Mouse (Mus musculus) hindbrain, embryonic 15.5 days (tissue): ENCODE data around the gene Hexim2. TPM values are rescaled to one million over a fixed set of nuclear protein-coding genes. Genes with fewer than 3 reads are reported as not detected.
A peak's percentile ranks its signal among the peaks of the same experiment; 100 is the strongest.

Experiments
- ATAC-seq: fragments of 200-750 bp; cut with Nextera tagmentation; 2 replicates; pipeline ENCODE4 v1.8.0; 2017; ENCODE audit warnings: low read depth, moderate number of reproducible peaks, moderate TSS enrichment; ENCODE audit not compliant: low FRiP score
- H3K27ac ChIP-seq: fragments of 300-500 bp; sonication (generic); replicated peaks from 2 replicates; pipeline ENCODE4 v1.5.1; 2015; ENCODE audit warnings: mild to moderate bottlenecking, inconsistent platforms
- H3K27me3 ChIP-seq: fragments of 300-500 bp; sonication (generic); 2 replicates; pipeline ENCODE4 v1.6.1; 2015; ENCODE audit warnings: control low read depth, inconsistent platforms
- H3K36me3 ChIP-seq: fragments of 300-500 bp; sonication (generic); 2 replicates; pipeline ENCODE4 v1.6.1; 2015; ENCODE audit warnings: control low read depth, inconsistent platforms
- H3K4me1 ChIP-seq: fragments of 300-500 bp; sonication (generic); replicated peaks from 2 replicates; pipeline ENCODE4 v1.6.1; 2015; ENCODE audit warnings: control low read depth, inconsistent platforms
- H3K4me2 ChIP-seq: fragments of 300-500 bp; sonication (generic); 2 replicates; pipeline ENCODE4 v1.6.1; 2015; ENCODE audit warnings: moderate library complexity, mild to moderate bottlenecking, inconsistent platforms
- H3K4me3 ChIP-seq: fragments of 300-500 bp; sonication (generic); 2 replicates; pipeline ENCODE4 v1.5.1; 2015; ENCODE audit warnings: mild to moderate bottlenecking, inconsistent platforms
- H3K9ac ChIP-seq: fragments of 300-500 bp; sonication (generic); 2 replicates; pipeline ENCODE4 v1.6.1; 2015; ENCODE audit warnings: inconsistent platforms
- H3K9me3 ChIP-seq: fragments of 300-500 bp; sonication (generic); 2 replicates; pipeline ENCODE4 v1.6.1; 2016; ENCODE audit warnings: control low read depth, inconsistent platforms
- WGBS: fragments of 180-500 bp; shearing (Covaris S2); methylation state at CpG from one replicate; pipeline ENCODE4 v1.1.7; 2015; 5-methylcytosine and 5-hydroxymethylcytosine counted together
- polyA plus RNA-seq: library from polyadenylated mRNA; unstranded; fragments of >200 nt; fragmentation: Nextera tagmentation; extraction: Ambion mirVana; gene quantifications from 2 replicates; pipeline ENCODE4 v1.2.1, GENCODE M21; 2015

Hexim2 gene
- 23.5 and 28.4 TPM in 2 replicates for polyA plus RNA-seq

DNA sequence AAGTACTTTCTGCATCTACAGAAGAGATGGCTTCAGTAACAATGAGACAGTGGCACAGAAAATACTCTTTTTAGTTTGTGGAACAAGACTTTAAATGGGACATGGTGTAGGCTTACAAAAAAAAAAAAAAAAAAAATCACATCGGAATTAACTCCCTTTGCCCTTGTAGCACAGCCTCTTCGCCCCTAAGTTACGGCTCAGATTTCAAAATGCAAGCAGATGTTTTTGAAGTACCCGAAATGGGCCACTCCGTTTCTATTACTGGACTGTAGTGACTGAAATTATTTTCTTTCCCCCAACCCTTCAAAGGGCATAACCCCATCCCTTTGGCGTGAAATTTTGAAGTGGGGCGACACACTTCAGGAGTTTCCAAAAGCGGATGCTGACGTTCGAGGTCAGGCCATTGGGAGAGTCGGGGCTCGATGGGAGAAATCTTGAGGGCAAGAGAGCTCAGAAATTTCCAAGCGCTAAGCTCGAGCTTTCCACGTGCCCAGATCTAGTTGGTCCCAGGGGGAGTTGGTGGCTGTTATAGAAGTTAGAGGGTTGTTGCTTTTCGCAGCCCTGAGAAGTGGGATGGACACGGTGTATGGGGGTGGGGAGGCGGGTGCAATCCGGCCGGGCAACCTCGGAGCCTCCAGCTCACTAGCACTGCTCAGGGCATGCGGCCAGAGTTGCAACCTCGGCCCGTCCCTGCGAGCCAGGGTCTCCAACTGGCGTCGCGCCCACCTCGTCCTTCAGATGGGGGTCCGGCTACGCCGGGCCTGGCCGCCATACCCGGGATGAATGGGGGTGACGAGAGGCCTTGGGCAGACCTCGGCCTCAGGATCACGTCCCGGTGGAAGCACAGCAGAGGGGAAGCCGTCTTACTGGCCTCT is at the start of gene Hexim2:
TSS of gene Hexim2 (plus strand) at position 729 of the 875 bp plus-strand sequence.
- peaks cover 45% of the 10 kb centered on the region for H3K4me1 ChIP-seq
- H3K9ac ChIP-seq = peak within 1 kb of the TSS; percentile 99
- under 1% methylated on average over 39 of the region's 39 CpGs for WGBS
- H3K27ac ChIP-seq = peak within 1 kb of the TSS; percentile 99
- H3K4me2 ChIP-seq = peak within 1 kb of the TSS; percentile 62
- peak within 1 kb of the TSS; percentile 89 for H3K4me3 ChIP-seq
- ATAC-seq = peak; percentile 62
- no peaks in the 10 kb centered on the region for H3K9me3 ChIP-seq
- H3K27me3 ChIP-seq = no peaks in the 10 kb centered on the region
- no peaks in the 10 kb centered on the region for H3K36me3 ChIP-seq

DNA sequence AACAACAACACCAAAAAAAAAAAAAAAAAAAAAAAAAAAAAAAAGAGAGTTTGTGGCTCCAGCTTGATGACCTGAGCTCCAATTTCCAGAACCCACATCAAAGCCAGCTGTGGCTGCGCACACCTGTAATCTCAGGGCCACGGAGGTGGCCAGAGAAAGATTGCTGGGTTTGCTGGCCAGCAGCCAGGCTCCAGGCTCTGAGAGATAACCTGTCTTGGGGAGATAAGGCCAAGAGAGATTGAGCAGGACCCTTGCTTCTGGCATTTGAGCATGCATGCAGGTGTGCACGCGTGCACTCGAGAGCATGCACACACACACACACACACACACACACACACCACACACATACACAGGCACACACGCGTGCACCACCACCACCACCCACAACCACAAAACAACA is 38.9 kb upstream of the Hexim2 start:
- 0 out of 2 replicates have a peak, but pooled peaks cover 4% of the 10 kb centered on the region for H3K4me1 ChIP-seq
- no peak overlapping the region for H3K4me3 ChIP-seq
- no peak overlapping the region for H3K4me2 ChIP-seq
- H3K27me3 ChIP-seq = peaks cover 2% of the 10 kb centered on the region; the same call in 1 of the 2 replicates
- ATAC-seq = no peak
- no peaks in the 10 kb centered on the region for H3K36me3 ChIP-seq
- no peak overlapping the region for H3K9ac ChIP-seq
- 96% methylated on average over 7 of the region's 7 CpGs for WGBS
- no peak overlapping the region for H3K27ac ChIP-seq
- H3K9me3 ChIP-seq = no peaks in the 10 kb centered on the region

DNA sequence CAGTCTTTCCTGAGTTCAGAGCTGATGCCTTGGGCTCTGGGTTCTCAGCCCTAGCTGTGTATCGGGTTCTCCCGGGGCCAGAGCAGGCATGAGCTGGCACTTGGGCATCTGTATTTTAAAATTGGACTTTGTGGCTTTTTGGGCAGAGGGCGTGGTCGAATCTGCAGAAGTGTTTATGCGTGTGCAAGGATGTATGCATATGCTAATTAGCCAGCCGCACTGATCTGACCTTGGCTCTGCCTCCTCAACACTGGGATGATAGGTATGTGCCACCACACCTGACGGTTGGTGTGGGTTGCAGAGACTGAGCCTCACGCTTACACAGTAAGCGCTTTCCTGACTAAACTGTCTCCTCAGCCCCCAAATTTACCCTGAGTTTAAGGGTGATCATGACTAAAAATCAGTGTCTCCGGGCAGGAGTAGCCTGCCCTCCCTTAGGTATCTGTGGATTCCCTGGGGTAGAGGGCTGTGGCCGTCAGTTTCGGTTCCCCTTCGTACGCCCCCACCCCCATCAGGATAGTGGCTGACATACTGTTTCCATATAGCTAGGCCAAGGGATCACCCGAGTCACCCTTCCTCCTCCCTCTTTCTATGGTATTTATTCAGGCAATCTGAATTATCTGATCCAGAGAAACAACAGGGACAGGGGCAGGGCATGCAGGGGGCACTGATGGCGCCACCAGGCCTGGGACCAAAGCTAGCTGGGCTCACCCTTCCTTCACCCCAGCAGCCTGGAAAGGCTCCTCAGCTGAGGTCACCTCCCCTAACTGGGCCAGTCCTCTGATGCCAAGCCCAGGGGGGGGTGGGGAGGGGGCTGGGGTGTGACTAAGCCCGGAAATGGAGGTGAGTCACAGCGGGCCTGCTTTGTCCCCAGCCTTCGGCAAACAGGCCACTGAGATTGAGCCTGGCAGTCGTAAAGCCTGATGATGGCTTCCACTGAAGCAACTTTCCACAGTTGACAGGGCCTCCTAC is 38.1 kb upstream of the Hexim2 start:
- Histone ChIP-seq H3K4me3 (no peak overlapping the region), H3K9me3 (no peaks in the 10 kb centered on the region), H3K4me1 (0 out of 2 replicates have a peak, but pooled peaks cover 4% of the 10 kb centered on the region), H3K4me2 (no peak overlapping the region), H3K9ac (no peak overlapping the region), H3K36me3 (no peaks in the 10 kb centered on the region), H3K27ac (no peak overlapping the region), H3K27me3 (peaks cover 7% of the 10 kb centered on the region)
- 73% methylated on average over 20 of the region's 20 CpGs for WGBS
- ATAC-seq = 0 out of 2 replicates have a peak, but pooled peaks have one; percentile 19

DNA sequence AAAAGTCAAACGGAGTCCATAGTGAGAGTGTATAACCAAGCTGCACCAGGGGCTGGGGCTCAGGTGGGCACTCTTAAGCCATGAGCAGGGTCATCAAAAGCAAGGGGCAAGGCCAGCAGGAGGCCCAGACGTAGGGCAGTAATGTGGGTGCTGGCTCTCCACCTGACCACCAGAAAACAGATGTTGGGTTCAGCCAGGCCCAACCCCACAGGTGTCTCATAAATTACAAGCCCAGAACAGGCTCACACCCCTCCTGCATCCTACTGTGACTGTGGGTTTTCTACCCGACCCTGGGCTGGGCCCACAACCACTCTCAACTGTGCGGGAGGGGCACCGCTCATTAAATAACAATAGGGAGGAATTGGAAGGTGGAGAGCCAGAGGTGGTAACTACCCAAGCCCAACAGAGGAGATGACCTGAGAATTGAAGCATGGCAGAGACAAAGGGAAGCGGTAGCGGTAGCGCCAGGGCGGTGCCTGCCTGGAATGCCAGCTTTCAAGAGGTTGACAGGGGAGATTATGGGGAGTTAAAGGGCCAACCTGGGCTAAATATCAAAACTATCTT is 37.0 kb upstream of the Hexim2 start:
- WGBS = 56% methylated on average over 9 of the region's 9 CpGs
- Histone ChIP-seq H3K27ac (no peak overlapping the region), H3K4me2 (no peak overlapping the region), H3K36me3 (no peaks in the 10 kb centered on the region), H3K27me3 (peaks cover 15% of the 10 kb centered on the region), H3K4me1 (0 out of 2 replicates have a peak, but pooled peaks cover 4% of the 10 kb centered on the region), H3K4me3 (no peak overlapping the region), H3K9ac (no peak overlapping the region), H3K9me3 (no peaks in the 10 kb centered on the region)
- ATAC-seq = no peak

DNA sequence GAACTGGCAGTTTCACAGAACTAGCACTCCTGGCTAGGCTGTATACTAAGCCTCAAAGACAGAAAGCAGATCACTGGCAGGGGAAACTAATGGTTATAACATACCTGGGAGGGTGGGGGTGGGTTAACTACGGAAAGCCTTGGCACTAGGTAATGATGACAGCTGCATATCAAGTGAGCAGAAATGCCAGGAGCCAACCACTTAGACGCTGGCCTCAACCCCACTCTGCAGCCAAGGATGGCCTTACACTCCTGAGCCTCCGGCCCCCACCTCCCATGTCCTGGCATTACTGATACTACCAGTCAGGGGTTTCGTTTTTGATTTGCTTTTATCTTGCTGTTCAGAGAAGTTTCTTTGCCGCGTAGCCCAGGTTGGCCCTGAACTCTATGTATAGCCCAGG is 36.4 kb upstream of the Hexim2 start:
- Histone ChIP-seq H3K27ac (no peak overlapping the region), H3K9me3 (no peaks in the 10 kb centered on the region), H3K4me2 (no peak overlapping the region), H3K4me3 (no peak overlapping the region), H3K9ac (no peak overlapping the region), H3K4me1 (peaks cover 4% of the 10 kb centered on the region; the same call in 1 of the 2 replicates), H3K36me3 (no peaks in the 10 kb centered on the region), H3K27me3 (peaks cover 21% of the 10 kb centered on the region)
- no peak for ATAC-seq
- 89% methylated on average over 6 of the region's 6 CpGs for WGBS

DNA sequence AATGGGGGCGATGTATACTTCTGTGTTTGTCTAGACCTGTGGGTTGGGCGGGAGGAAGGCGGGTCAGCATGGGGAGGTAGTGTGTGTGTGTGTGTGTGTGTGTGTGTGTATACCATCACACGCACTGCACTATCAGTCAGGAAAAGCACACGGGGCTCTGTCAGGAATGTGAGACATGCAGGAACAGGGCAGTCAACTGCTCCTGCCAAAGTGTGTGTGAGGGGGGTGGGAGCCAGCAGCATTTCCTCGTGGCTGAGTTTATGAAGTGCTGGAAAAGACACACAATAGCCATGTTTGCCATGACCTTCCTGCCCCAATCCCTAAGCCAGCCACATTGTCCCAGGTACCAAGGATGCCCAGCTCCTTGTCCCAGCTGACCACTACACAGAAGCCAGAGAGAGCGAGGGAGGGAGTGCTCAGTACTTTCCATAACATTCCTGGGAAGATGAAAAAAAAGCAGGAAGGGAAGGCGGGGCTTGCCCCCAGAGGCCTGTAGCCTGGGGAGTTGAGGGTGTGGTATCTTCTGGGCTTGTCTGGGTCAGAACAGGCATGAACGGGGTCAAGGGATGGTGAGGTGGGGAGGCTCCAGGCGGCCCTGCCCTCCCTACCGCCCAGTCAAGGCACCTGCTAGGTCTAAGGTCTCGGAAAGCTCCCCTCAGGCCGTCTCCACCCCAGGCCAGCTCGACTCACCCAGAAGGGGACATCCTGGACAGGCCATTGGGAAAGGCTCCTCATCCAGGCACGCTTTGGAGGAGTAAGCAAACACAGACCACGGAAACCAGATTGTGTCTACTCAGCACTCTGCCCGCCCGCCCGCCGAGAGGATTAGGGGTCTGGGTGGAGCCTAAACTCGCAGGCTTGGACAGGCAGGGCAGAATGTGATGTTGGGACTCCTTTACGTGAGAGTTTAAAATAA is 35.0 kb upstream of the Hexim2 start:
- H3K9ac ChIP-seq = no peak overlapping the region
- no peak overlapping the region for H3K27ac ChIP-seq
- peaks cover 18% of the 10 kb centered on the region for H3K4me1 ChIP-seq
- H3K36me3 ChIP-seq = no peaks in the 10 kb centered on the region
- ATAC-seq = no peak
- H3K4me3 ChIP-seq = no peak overlapping the region
- H3K4me2 ChIP-seq = 0 out of 2 replicates have a peak overlapping the region, but pooled peaks have one; percentile 13
- H3K27me3 ChIP-seq = peaks cover 28% of the 10 kb centered on the region
- no peaks in the 10 kb centered on the region for H3K9me3 ChIP-seq
- whole genome bisulfite sequencing = 35% methylated on average over 22 of the region's 22 CpGs

DNA sequence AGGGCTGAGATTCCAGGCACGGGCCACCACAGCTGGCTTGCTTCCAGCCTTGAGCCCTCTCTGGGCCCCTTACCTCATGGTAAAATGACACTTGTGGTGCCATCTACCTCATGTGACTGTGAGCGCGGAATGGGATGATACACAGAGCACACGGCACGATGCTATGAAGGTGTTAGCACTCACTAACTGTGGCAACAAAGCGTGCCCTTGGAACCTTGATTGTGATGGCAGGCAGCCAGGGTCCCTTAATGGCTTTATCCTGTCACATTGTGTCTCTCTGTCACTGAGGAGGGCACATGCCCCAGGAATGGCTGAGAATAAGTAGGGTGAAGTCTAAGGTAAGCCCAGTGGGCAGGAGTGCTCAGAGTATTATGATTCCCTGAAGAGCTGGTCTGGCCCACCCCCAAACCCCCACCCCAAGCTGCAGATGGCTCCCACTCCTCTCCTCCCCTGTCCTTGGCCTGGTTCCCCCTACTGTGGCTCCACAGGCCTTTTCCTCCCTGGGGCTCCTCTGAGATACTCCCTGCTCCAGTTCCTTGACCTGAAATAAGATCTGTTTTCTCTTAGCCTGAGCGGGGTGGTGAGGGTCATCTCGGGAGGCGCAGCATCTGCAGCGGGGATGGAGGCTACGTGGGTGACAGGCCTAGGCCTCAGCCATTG is 33.6 kb upstream of the Hexim2 start:
- H3K9ac ChIP-seq = no peak overlapping the region
- ATAC-seq = no peak
- no peak overlapping the region for H3K27ac ChIP-seq
- no peaks in the 10 kb centered on the region for H3K9me3 ChIP-seq
- no peak overlapping the region for H3K4me3 ChIP-seq
- H3K27me3 ChIP-seq = peaks cover 28% of the 10 kb centered on the region
- H3K36me3 ChIP-seq = no peaks in the 10 kb centered on the region
- H3K4me1 ChIP-seq = peaks cover 30% of the 10 kb centered on the region
- 62% methylated on average over 11 of the region's 11 CpGs for WGBS
- no peak overlapping the region for H3K4me2 ChIP-seq

DNA sequence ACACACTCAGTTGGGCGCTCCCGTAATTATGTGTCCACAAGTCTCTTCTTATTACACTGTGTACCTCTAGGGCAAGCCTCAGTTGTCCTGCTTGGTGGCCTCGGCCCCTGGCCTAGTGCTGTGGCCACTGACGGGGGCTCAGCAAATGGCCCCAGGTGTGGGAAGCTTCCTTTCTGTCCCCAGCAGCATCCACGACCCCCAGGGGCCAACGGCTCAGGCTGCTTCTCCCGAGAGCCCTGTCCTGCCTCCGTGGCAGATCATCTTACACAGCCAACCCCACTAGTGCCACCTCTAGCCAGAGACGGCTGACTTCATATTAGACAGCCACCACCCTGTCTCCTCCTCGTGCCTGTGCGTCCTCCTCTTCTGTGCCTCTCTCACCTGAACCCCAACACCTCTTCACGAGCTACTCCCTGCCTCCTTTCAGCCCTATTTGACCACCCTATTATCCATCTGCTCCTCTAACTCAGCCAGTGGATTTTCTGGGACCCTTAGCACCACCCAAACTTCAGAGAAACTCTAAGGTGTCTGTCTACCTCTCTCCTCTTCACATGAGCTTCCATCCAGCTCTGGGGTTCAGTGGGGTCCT is 32.8 kb upstream of the Hexim2 start:
- no peak overlapping the region for H3K9ac ChIP-seq
- no peak overlapping the region for H3K27ac ChIP-seq
- H3K4me3 ChIP-seq = no peak overlapping the region
- 57% methylated on average over 12 of the region's 12 CpGs for WGBS
- ATAC-seq = no peak
- H3K9me3 ChIP-seq = no peaks in the 10 kb centered on the region
- no peak overlapping the region for H3K4me2 ChIP-seq
- peaks cover 30% of the 10 kb centered on the region for H3K4me1 ChIP-seq
- H3K36me3 ChIP-seq = no peaks in the 10 kb centered on the region
- peaks cover 28% of the 10 kb centered on the region for H3K27me3 ChIP-seq

DNA sequence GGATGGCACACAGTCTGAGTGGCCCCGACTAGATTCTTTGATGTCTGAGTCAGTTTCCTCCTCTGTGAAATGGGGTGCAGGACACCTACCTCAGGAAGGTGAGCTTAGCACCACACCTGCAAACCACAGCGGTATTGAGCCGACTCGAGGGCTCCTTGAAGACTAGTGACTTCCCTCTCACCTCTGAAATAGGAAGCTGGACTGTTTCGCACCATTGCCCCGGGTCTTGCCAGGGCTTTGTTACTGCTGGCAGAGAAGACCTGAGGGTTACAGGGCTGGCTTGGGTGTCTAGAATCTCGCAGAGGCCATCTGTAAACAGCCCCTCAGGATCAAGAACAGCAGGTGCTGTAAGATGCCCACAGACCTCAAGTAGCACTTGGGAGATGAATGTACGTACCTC is 31.9 kb upstream of the Hexim2 start:
- no peak overlapping the region for H3K27ac ChIP-seq
- H3K27me3 ChIP-seq = peaks cover 28% of the 10 kb centered on the region
- H3K4me2 ChIP-seq = no peak overlapping the region
- no peaks in the 10 kb centered on the region for H3K36me3 ChIP-seq
- H3K4me1 ChIP-seq = peaks cover 30% of the 10 kb centered on the region
- H3K9me3 ChIP-seq = no peaks in the 10 kb centered on the region
- H3K4me3 ChIP-seq = no peak overlapping the region; the same call in 1 of the 2 replicates
- no peak for ATAC-seq
- H3K9ac ChIP-seq = no peak overlapping the region
- WGBS = 76% methylated on average over 8 of the region's 8 CpGs

DNA sequence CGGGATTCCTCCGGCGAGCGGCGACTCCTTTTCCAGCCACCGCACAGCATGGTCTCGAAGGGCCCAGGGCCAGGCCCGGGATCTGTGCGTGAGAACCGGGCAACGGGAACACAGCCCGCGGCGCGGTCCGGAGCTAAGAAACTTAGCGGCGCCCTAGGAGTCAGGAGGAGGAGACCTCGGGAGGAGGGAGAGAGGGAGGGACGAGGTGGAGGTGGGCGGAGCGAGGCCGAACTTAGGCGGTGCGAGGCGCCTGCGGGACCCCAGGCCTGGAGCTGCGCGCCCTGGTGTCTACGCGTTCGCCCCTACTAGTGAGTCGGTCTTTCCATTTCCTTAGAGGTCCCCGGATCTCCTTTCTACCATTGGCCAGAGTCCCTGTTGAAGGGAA is 30.8 kb upstream of the Hexim2 start, which contains the start of the genes Plcd3 and Acbd4:
TSS of gene Plcd3 (minus strand) at position 178 of the 385 bp plus-strand sequence.
TSS of gene Acbd4 (plus strand) at position 202 of the 385 bp plus-strand sequence.
- ATAC-seq = peak; percentile 39; the same call in 1 of the 2 replicates
- Histone ChIP-seq H3K9ac (peak within 1 kb of the TSS; percentile 44), H3K4me1 (peaks cover 30% of the 10 kb centered on the region), H3K4me2 (peak within 1 kb of the TSS; percentile 89), H3K36me3 (no peaks in the 10 kb centered on the region), H3K9me3 (no peaks in the 10 kb centered on the region), H3K27ac (0 out of 2 replicates have a peak within 1 kb of the TSS, but pooled peaks have one; percentile 4), H3K4me3 (peak within 1 kb of the TSS; percentile 55), H3K27me3 (peaks cover 28% of the 10 kb centered on the region)
- WGBS = under 1% methylated on average over 34 of the region's 34 CpGs
